Mouse (Mus musculus) layer of hippocampus, adult 9-10 months (tissue): ENCODE results near the gene Wdr46.
"Not testable (repeated sequence)": the region's sequence is repeated elsewhere in the genome, so short reads cannot be mapped to it uniquely, and the experiment has no call there.

Experiments used
- DNase-seq: peaks from one replicate; pipeline ENCODE4 v3.0.0; 2022; ENCODE audit warnings: low spot score

The Wdr46 gene

GRCm38 (mm10) chr17:33940206-33940805 lies at the start of gene Wdr46, which contains the start of gene Pfdn6:
TSS of gene Wdr46 (plus strand) at chr17:33940660.
TSS of gene Pfdn6 (minus strand) at chr17:33940343.
- DNase-seq = peak; percentile 84

- no peak for DNase-seq
Measured at GRCm38 (mm10) chr17:33891357-33891756, 49.1 kb upstream of the Wdr46 start.

- not testable (repeated sequence) for DNase-seq
Measured at GRCm38 (mm10) chr17:33891892-33892291, 48.6 kb upstream of the Wdr46 start.

GRCm38 (mm10) chr17:33892429-33892828 lies 48.0 kb upstream of the Wdr46 start:
- DNase-seq = no peak

GRCm38 (mm10) chr17:33893011-33893410 lies 47.4 kb upstream of the Wdr46 start:
- DNase-seq = not testable (repeated sequence)

- DNase-seq = no peak
Measured at GRCm38 (mm10) chr17:33897114-33897794, 43.2 kb upstream of the Wdr46 start.

- not testable (repeated sequence) for DNase-seq
Measured at GRCm38 (mm10) chr17:33898193-33898592, 42.3 kb upstream of the Wdr46 start.

- no peak for DNase-seq
Measured at GRCm38 (mm10) chr17:33899642-33900041, 40.8 kb upstream of the Wdr46 start.

- DNase-seq = no peak
Measured at GRCm38 (mm10) chr17:33900281-33900988, 40.0 kb upstream of the Wdr46 start.

- DNase-seq = no peak
Measured at GRCm38 (mm10) chr17:33900989-33901314, 39.5 kb upstream of the Wdr46 start.

GRCm38 (mm10) chr17:33901653-33902052 lies 38.8 kb upstream of the Wdr46 start:
- no peak for DNase-seq

GRCm38 (mm10) chr17:33902079-33902478 lies 38.4 kb upstream of the Wdr46 start:
- no peak for DNase-seq

- DNase-seq = no peak
Measured at GRCm38 (mm10) chr17:33902491-33902890, 38.0 kb upstream of the Wdr46 start.

GRCm38 (mm10) chr17:33903911-33904651 lies 36.4 kb upstream of the Wdr46 start:
- not testable (repeated sequence) for DNase-seq

- DNase-seq = not testable (repeated sequence)
Measured at GRCm38 (mm10) chr17:33904835-33905234, 35.6 kb upstream of the Wdr46 start, which contains the start of gene Platr17. TSS of gene Platr17 (plus strand) at chr17:33905135.

GRCm38 (mm10) chr17:33908331-33909076 lies 32.0 kb upstream of the Wdr46 start:
- no peak for DNase-seq

- peak; percentile 88 for DNase-seq
Measured at GRCm38 (mm10) chr17:33909077-33909868, 31.2 kb upstream of the Wdr46 start, which contains the start of gene Daxx. TSS of gene Daxx (plus strand) at chr17:33909414.

- no peak for DNase-seq
Measured at GRCm38 (mm10) chr17:33909869-33910250, 30.6 kb upstream of the Wdr46 start.

GRCm38 (mm10) chr17:33910346-33911051 lies 30.0 kb upstream of the Wdr46 start:
- no peak for DNase-seq
